Mouse (Mus musculus): ENCODE data around the gene Tmem221.

GRCm38 (mm10) chr8:71566501-71566900 lies 7.8 kb upstream of the Tmem221 start, which contains the start of gene Nxnl1:
- TF ChIP-seq CTCF (IDR thresholded peaks at IDR 0.05; ENCODE audit: control insufficient read depth, insufficient read depth, low read length) (no peak), POLR2A (IDR thresholded peaks at IDR 0.05; ENCODE audit: borderline replicate concordance, control insufficient read depth, low read depth, low read length) (no peak)
